16 mouse cellular contexts compared by ENCODE assay signal in the genomic region with DNA sequence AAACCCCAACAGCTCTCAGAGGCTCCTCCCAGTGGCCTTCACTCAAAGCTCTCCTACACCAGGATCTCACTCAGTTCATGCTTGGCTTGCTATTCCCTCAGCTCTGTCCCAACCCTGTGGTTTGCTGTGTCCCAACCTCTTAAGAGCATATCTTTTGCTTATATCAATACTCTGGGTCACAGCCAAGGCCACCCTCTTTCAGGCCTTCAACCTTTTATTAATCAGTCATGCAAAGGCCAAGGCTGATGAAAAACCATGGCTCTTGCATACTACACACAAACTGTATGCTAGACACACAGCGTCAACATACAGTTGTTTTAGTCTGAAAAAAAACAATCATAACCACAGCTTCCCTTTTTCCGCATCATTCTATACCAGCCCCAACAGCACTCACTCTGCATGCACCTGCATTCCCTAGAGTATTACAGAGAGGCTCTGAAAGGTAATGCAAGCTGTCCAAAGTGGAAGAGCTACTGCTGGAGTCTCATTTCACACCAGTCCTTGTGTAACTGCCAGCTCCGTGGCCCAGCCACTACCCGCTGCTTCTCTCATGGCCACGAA. TPM values are rescaled to one million over a fixed set of nuclear protein-coding genes. Genes with fewer than 3 reads are reported as not detected.
DNase-seq lines count a peak whose midpoint lies in the region; ATAC-seq and TF ChIP-seq lines count a peak whose summit lies in the region.
"Had no signal": no experiment of that assay in that cellular context is flagged by ENCODE, and none has a peak within 500 bp of the region (broad histone marks: within the 10 kb centered on the region; RNA-seq: fewer than 3 reads in every experiment).

No protein-coding gene starts in this region.

- dilution Hi-C loops in CH12.LX (cut with MboI; ENCODE audit: extremely low pct_ligation_motif_present, extremely low pct_unique_long_range_greater_than_20kb, low sequenced_read_pairs) = no loop called here

- H3K27me3 ChIP-seq in CH12.LX (replicated peaks) = no peaks in the 10 kb centered on the region
- H3K27me3 ChIP-seq: embryonic facial prominence, embryonic 15.5 days; forebrain, embryonic 13.5 days; intestine, embryonic 15.5 days; liver, embryonic 15.5 days had no signal

- H3K79me2 ChIP-seq in CH12.LX (replicated peaks; ENCODE audit: control insufficient read depth, extremely low read depth, insufficient read depth, poor library complexity, severe bottlenecking) = no peaks in the 10 kb centered on the region

- no peak overlapping the region for H3K4me2 ChIP-seq in CH12.LX (ENCODE audit: insufficient read depth, low read depth, poor library complexity, severe bottlenecking)
- H3K4me2 ChIP-seq: embryonic facial prominence, embryonic 15.5 days; forebrain, embryonic 13.5 days; intestine, embryonic 15.5 days; liver, embryonic 15.5 days had no signal

- no peak for TF ChIP-seq RAD21 in CH12.LX (IDR thresholded peaks at IDR 0.05; ENCODE audit: low read depth, low read length)

- TF ChIP-seq CTCF in lung, adult 2 months (IDR thresholded peaks at IDR 0.05; ENCODE audit: insufficient read depth, low read length) = no peak
- no peak for TF ChIP-seq CTCF in CH12.LX (conservative IDR thresholded peaks at IDR 0.05 in 1 of 2, IDR thresholded peaks at IDR 0.05 in 1 of 2; ENCODE audit: low read depth in 2 of 2, low read length in 2 of 2)

- TF ChIP-seq EP300 in CH12.LX (IDR thresholded peaks at IDR 0.05; ENCODE audit: low read length) = no peak

- H3K4me1 ChIP-seq in lung, adult 2 months (ENCODE audit: control insufficient read depth, insufficient read depth, low read length) = peaks cover 7% of the 10 kb centered on the region
- peaks cover 8 to 29% of the 10 kb centered on the region in 2 experiments; a peak in 3 of 4 replicates for H3K4me1 ChIP-seq in CH12.LX (ENCODE audit: control insufficient read depth in 1 of 2, insufficient read depth in 2 of 2)

- intact Hi-C loops in heart, postnatal 36 days (cut with DNase I) = no loop called here

- no peaks in the 10 kb centered on the region for H3K36me3 ChIP-seq in CH12.LX (replicated peaks in 1 of 2; ENCODE audit: control insufficient read depth in 1 of 2, insufficient read depth in 1 of 2, low read length in 1 of 2)
- H3K36me3 ChIP-seq: embryonic facial prominence, embryonic 15.5 days; heart, embryonic 10.5 days; intestine, embryonic 15.5 days; liver, embryonic 15.5 days had no signal

- WGBS in lung, adult 2 months = 81% methylated on average over 5 of the region's 5 CpGs

- peaks cover 7% of the 10 kb centered on the region for H3K9me3 ChIP-seq in CH12.LX (replicated peaks; ENCODE audit: low read length)
- H3K9me3 ChIP-seq: embryonic facial prominence, embryonic 15.5 days; forebrain, embryonic 13.5 days; heart, embryonic 10.5 days; intestine, embryonic 15.5 days; liver, embryonic 15.5 days had no signal

- no peak overlapping the region for H3K4me3 ChIP-seq in lung, adult 2 months (replicated peaks; ENCODE audit: extremely low read depth, low read depth, low read length)
- H3K4me3 ChIP-seq in CH12.LX (replicated peaks in 1 of 3; ENCODE audit: low read depth in 2 of 3, low read length in 2 of 3, poor library complexity in 1 of 3) = no peak overlapping the region
- H3K4me3 ChIP-seq: embryonic facial prominence, embryonic 15.5 days; forebrain, embryonic 13.5 days; heart, embryonic 10.5 days; intestine, embryonic 15.5 days; liver, embryonic 15.5 days; myocyte had no signal

- no peak overlapping the region for H3K27ac ChIP-seq in CH12.LX (ENCODE audit: insufficient read depth, low read depth)
- H3K27ac ChIP-seq: embryonic facial prominence, embryonic 15.5 days; forebrain, embryonic 13.5 days; heart, embryonic 10.5 days; intestine, embryonic 15.5 days; liver, embryonic 15.5 days had no signal

- peak; percentile 47; the same call in 1 of the 2 replicates for ATAC-seq in monocyte, adult 5-6 weeks (replicated peaks; ENCODE audit: insufficient number of reproducible peaks, low FRiP score, low TSS enrichment, poor library complexity, severe bottlenecking)
- ATAC-seq: forebrain, embryonic 13.5 days; intestine, embryonic 15.5 days had no signal

- H3K9ac ChIP-seq in CH12.LX (ENCODE audit: insufficient read depth, low read depth) = no peak overlapping the region
- H3K9ac ChIP-seq: embryonic facial prominence, embryonic 15.5 days; forebrain, embryonic 13.5 days; intestine, embryonic 15.5 days; liver, embryonic 15.5 days had no signal

- no peak for TF ChIP-seq POLR2A in lung, adult 2 months (IDR thresholded peaks at IDR 0.05; ENCODE audit: borderline replicate concordance, extremely low read depth, low read depth, low read length)
- TF ChIP-seq POLR2A in CH12.LX (IDR thresholded peaks at IDR 0.05; ENCODE audit: low read depth, low read length) = no peak

- in situ Hi-C loops in CH12.LX (cut with MboI; ENCODE audit: low pct_ligation_motif_present, low pct_unique_long_range_greater_than_20kb, low sequenced_read_pairs) = no loop called here

- peak; percentile 11 for DNase-seq in lung, adult 2 months
- no peak for DNase-seq in lung, postnatal 10 days
- peak; percentile 50 for DNase-seq in CH12.LX (ENCODE audit: extremely low read depth)
- DNase-seq in adrenal gland, postnatal 14 days = peak; percentile 73
- DNase-seq in heart, postnatal 36 days = no peak
- no peak for DNase-seq in right cerebral cortex, postnatal 36 days (ENCODE audit: low spot score in 2 of 2)
- DNase-seq: cerebellum, adult 11 months; heart, postnatal 4 days; kidney, postnatal 4 days had no signal

TF ChIP-seq in CH12.LX, 34 proteins besides CTCF, POLR2A, EP300 and RAD21:
- TF ChIP-seq HCFC1 (IDR thresholded peaks at IDR 0.05; ENCODE audit: low read depth, low read length) = no peak
- TF ChIP-seq SMC3 (IDR thresholded peaks at IDR 0.05; ENCODE audit: low read depth, low read length) = 0 out of 2 replicates have a peak, but pooled peaks have one; percentile 4
- TF ChIP-seq TCF12 (IDR thresholded peaks at IDR 0.05; ENCODE audit: low read depth, low read length) = no peak

RNA-seq across cellular contexts. Expression of gene Strbp, which starts 27.7 kb away (rescaled TPM):
- 2.4 and 4.0 TPM in 2 replicates for polyA plus RNA-seq in lung, adult 2 months (2012; rRNA removed)
- 38.4 and 40.1 TPM in 2 replicates for total RNA-seq in CH12.LX (2012; rRNA removed)
- total RNA-seq in CH12.LX (2014; rRNA removed) = 48.5 and 57.9 TPM in 2 replicates
- polyA plus RNA-seq in CH12.LX (2012; ENCODE audit: insufficient read length, low read depth) = 61.8 and 67.9 TPM in 2 replicates
- total RNA-seq in adrenal gland, postnatal 14 days (2021) = 43.6 and 45.4 TPM in 2 replicates
- total RNA-seq in monocyte, adult 5-6 weeks (2017) = 12.8 to 35.4 TPM (median 29.1 TPM) in 3 replicates
- 10 to 100 TPM; 19.3 to 21.2 TPM for total RNA-seq in heart, postnatal 36 days (2021)

RNA-seq across cellular contexts. Expression of gene Crb2, which starts 44.7 kb away (rescaled TPM):
- polyA plus RNA-seq in lung, adult 2 months (2012; rRNA removed) = 1.7 and 2.4 TPM in 2 replicates
- 0.04 and 0.13 TPM in 2 replicates for total RNA-seq in CH12.LX (2012; rRNA removed)
- total RNA-seq in CH12.LX (2014; rRNA removed) = not detected in 2 replicates
- polyA plus RNA-seq in CH12.LX (2012; ENCODE audit: insufficient read length, low read depth) = 0.07 TPM in 2 replicates
- total RNA-seq in adrenal gland, postnatal 14 days (2021) = 0.60 and 0.82 TPM in 2 replicates
- 0.38 TPM in 1 of 3 replicates, not detected in the others for total RNA-seq in monocyte, adult 5-6 weeks (2017)
- 1 to 10 TPM in 1 of 2 experiments, under 1 TPM in 1; 0.97 to 1.0 TPM for total RNA-seq in heart, postnatal 36 days (2021)
- polyA plus RNA-seq: myocyte had no signal

Comparison
In these comparisons a context has a peak if more than half of its experiments do, and no peak if none do; other contexts are left out.
1. DNase-seq: peak in lung, adult 2 months (single experiment), CH12.LX (single experiment) and adrenal gland, postnatal 14 days (single experiment); none in lung, postnatal 10 days (single experiment), heart, postnatal 36 days (0 of 2) and right cerebral cortex, postnatal 36 days (0 of 2).